ENCODE assay signal across 10 mouse cellular contexts in genomic region chr5:144753041-144753440, GRCm38 (mm10). TPM values are rescaled to one million over a fixed set of nuclear protein-coding genes. Genes with fewer than 3 reads are reported as not detected.
DNase-seq lines count a peak whose midpoint lies in the region; ATAC-seq and TF ChIP-seq lines count a peak whose summit lies in the region.
"Had no signal": no experiment of that assay in that cellular context is flagged by ENCODE, and none has a peak within 500 bp of the region (broad histone marks: within the 10 kb centered on the region; RNA-seq: fewer than 3 reads in every experiment).

No protein-coding gene starts in this region.

- no peaks in the 10 kb centered on the region for H3K9me3 ChIP-seq in heart, embryonic 11.5 days (replicated peaks; ENCODE audit: control insufficient read depth, low read length)
- H3K9me3 ChIP-seq: limb, embryonic 13.5 days; stomach, embryonic 15.5 days had no signal

- TF ChIP-seq POLR2A in heart, adult 2 months (IDR thresholded peaks at IDR 0.05; ENCODE audit: insufficient read depth, low read depth, low read length), result no peak

- no peaks in the 10 kb centered on the region for H3K79me3 ChIP-seq in C2C12 (ENCODE audit: low read depth)

- no peak for TF ChIP-seq EP300 in heart, adult 2 months (IDR thresholded peaks at IDR 0.05; ENCODE audit: insufficient read depth, low read depth, low read length)

- ATAC-seq in heart, embryonic 11.5 days (replicated peaks; ENCODE audit: insufficient number of reproducible peaks, low FRiP score, low TSS enrichment), result no peak
- ATAC-seq in granulocyte monocyte progenitor cell, adult 5-6 weeks (replicated peaks; ENCODE audit: poor library complexity, severe bottlenecking), result peak; percentile 89
- peak; percentile 59 for ATAC-seq in monocyte, adult 5-6 weeks (replicated peaks; ENCODE audit: insufficient number of reproducible peaks, low FRiP score, low TSS enrichment, poor library complexity, severe bottlenecking)
- no peak for ATAC-seq in erythroid progenitor cell, adult 5-6 weeks (replicated peaks; ENCODE audit: low FRiP score, poor library complexity, severe bottlenecking)

- H3K4me1 ChIP-seq in heart, adult 2 months (ENCODE audit: control insufficient read depth, insufficient read depth, low read length), result no peaks in the 10 kb centered on the region
- H3K4me1 ChIP-seq in heart, embryonic 11.5 days (ENCODE audit: control insufficient read depth, insufficient read depth, low read length), result no peaks in the 10 kb centered on the region

- no peak overlapping the region for H3K4me3 ChIP-seq in heart, adult 2 months
- no peak overlapping the region for H3K4me3 ChIP-seq in heart, embryonic 11.5 days (ENCODE audit: low read depth, low read length)
- H3K4me3 ChIP-seq in C2C12 (ENCODE audit: insufficient read depth, poor library complexity, severe bottlenecking), result no peak overlapping the region
- H3K4me3 ChIP-seq: limb, embryonic 13.5 days; stomach, embryonic 15.5 days had no signal

- no peaks in the 10 kb centered on the region for H3K79me2 ChIP-seq in heart, adult 2 months (replicated peaks; ENCODE audit: control insufficient read depth, insufficient read depth, low read length)
- no peaks in the 10 kb centered on the region for H3K79me2 ChIP-seq in C2C12 (ENCODE audit: control insufficient read depth, insufficient read depth)

- peak; percentile 67 for TF ChIP-seq CTCF in heart, adult 2 months (IDR thresholded peaks at IDR 0.05)
- peak; percentile 16 for TF ChIP-seq CTCF in C2C12 (IDR thresholded peaks at IDR 0.05; ENCODE audit: control insufficient read depth, insufficient read depth, insufficient read length)

- intact Hi-C loops in heart, adult 2 months (cut with DNase I), result no loop called here

- H3K4me2 ChIP-seq in heart, embryonic 11.5 days, result no peak overlapping the region

- peak; percentile 22 to 36 for DNase-seq in heart, adult 2 months
- peak; percentile 30 for DNase-seq in brain, embryonic 18.5 days (ENCODE audit: low read depth, low spot score)
- DNase-seq in left cerebral cortex, adult 18-20 months (ENCODE audit: low spot score in 2 of 2), result peak; percentile 74 to 75

- no peaks in the 10 kb centered on the region for H3K27me3 ChIP-seq in heart, adult 2 months (ENCODE audit: control insufficient read depth, insufficient read depth, low read length)
- no peaks in the 10 kb centered on the region for H3K27me3 ChIP-seq in heart, embryonic 11.5 days (ENCODE audit: control insufficient read depth, insufficient read depth, low read length)
- H3K27me3 ChIP-seq in C2C12 (ENCODE audit: control insufficient read depth, insufficient read depth, insufficient read length), result peaks cover 20% of the 10 kb centered on the region
- H3K27me3 ChIP-seq: limb, embryonic 13.5 days; stomach, embryonic 15.5 days had no signal

- H3ac ChIP-seq in C2C12 (ENCODE audit: control insufficient read depth, insufficient read length, low read depth), result no peak overlapping the region

- no peaks in the 10 kb centered on the region for H3K36me3 ChIP-seq in heart, adult 2 months (ENCODE audit: control insufficient read depth, insufficient read depth, low read length)
- H3K36me3 ChIP-seq in heart, embryonic 11.5 days (ENCODE audit: control insufficient read depth, insufficient read depth, low read length), result no peaks in the 10 kb centered on the region
- H3K36me3 ChIP-seq in C2C12 (ENCODE audit: control insufficient read depth, insufficient read depth), result no peaks in the 10 kb centered on the region
- H3K36me3 ChIP-seq: limb, embryonic 13.5 days; stomach, embryonic 15.5 days had no signal

- 62% methylated on average over 7 of the region's 7 CpGs for WGBS in heart, adult 2 months
- 61% methylated on average over 7 of the region's 7 CpGs for WGBS in heart, embryonic 11.5 days (ENCODE audit: insufficient replicate concordance)

- no peak overlapping the region for H3K27ac ChIP-seq in heart, adult 2 months
- no peak overlapping the region for H3K27ac ChIP-seq in heart, embryonic 11.5 days (ENCODE audit: low read depth, low read length)
- H3K27ac ChIP-seq: limb, embryonic 13.5 days; stomach, embryonic 15.5 days had no signal

- H3K9ac ChIP-seq in heart, adult 2 months (ENCODE audit: low read depth, low read length), result no peak overlapping the region
- no peak overlapping the region for H3K9ac ChIP-seq in heart, embryonic 11.5 days (ENCODE audit: low read depth, low read length)
- H3K9ac ChIP-seq: limb, embryonic 13.5 days; stomach, embryonic 15.5 days had no signal

TF ChIP-seq in C2C12, 6 proteins besides CTCF, POLR2A, EP300 and RAD21:
- TF ChIP-seq USF1 (IDR thresholded peaks at IDR 0.05; ENCODE audit: low read depth) (no peak), CEBPB (IDR thresholded peaks at IDR 0.05; ENCODE audit: low read depth) (no peak), MYOG (IDR thresholded peaks at IDR 0.05; ENCODE audit: control insufficient read depth, extremely low read depth, insufficient read length) (no peak)

RNA-seq across cellular contexts. Expression of gene Tmem130, which starts 8.6 kb away (rescaled TPM):
- under 1 TPM; 0.21 to 0.27 TPM for total RNA-seq in heart, adult 2 months (2021)
- 0.29 and 0.35 TPM in 2 replicates for polyA plus RNA-seq in heart, adult 2 months (2012; rRNA removed)
- 0.79 and 1.4 TPM in 2 replicates for polyA plus RNA-seq in heart, embryonic 11.5 days (2014; fragmentation: Nextera tagmentation; extraction: Ambion mirVana)
- not detected for polyA plus RNA-seq in C2C12 (2012; fragmentation: generic; extraction: Trizol)
- total RNA-seq in granulocyte monocyte progenitor cell, adult 5-6 weeks (2014; fragmentation: Nextera tagmentation), result 1.6 TPM in 1 of 2 replicates, not detected in the other
- total RNA-seq in granulocyte monocyte progenitor cell, adult 5-6 weeks (2017), result not detected in 2 replicates
- 100 to 1,000 TPM; 189 to 201 TPM for total RNA-seq in left cerebral cortex, adult 18-20 months (2021)
- total RNA-seq in monocyte, adult 5-6 weeks (2017), result not detected in 3 replicates
- total RNA-seq in erythroid progenitor cell, adult 5-6 weeks (2015; ENCODE audit: low replicate concordance), result not detected in 2 replicates
- total RNA-seq in erythroid progenitor cell, adult 5-6 weeks (2017; ENCODE audit: low replicate concordance), result not detected in 2 replicates

RNA-seq across cellular contexts. Expression of gene Trrap, which starts 14.5 kb away (rescaled TPM):
- 10 to 100 TPM; 35.3 to 38.3 TPM for total RNA-seq in heart, adult 2 months (2021)
- polyA plus RNA-seq in heart, adult 2 months (2012; rRNA removed), result 52.4 and 59.2 TPM in 2 replicates
- polyA plus RNA-seq in heart, embryonic 11.5 days (2014; fragmentation: Nextera tagmentation; extraction: Ambion mirVana), result 62.6 and 75.7 TPM in 2 replicates
- polyA plus RNA-seq in C2C12 (2012; fragmentation: generic; extraction: Trizol), result 42.0 TPM
- 76.4 and 91.5 TPM in 2 replicates for total RNA-seq in granulocyte monocyte progenitor cell, adult 5-6 weeks (2014; fragmentation: Nextera tagmentation)
- 43.8 and 48.9 TPM in 2 replicates for total RNA-seq in granulocyte monocyte progenitor cell, adult 5-6 weeks (2017)
- total RNA-seq in left cerebral cortex, adult 18-20 months (2021), result 100 to 1,000 TPM; 138 to 146 TPM
- total RNA-seq in monocyte, adult 5-6 weeks (2017), result 28.5 to 57.1 TPM (median 40.8 TPM) in 3 replicates
- total RNA-seq in erythroid progenitor cell, adult 5-6 weeks (2015; ENCODE audit: low replicate concordance), result 33.9 and 73.4 TPM in 2 replicates
- 22.2 and 29.5 TPM in 2 replicates for total RNA-seq in erythroid progenitor cell, adult 5-6 weeks (2017; ENCODE audit: low replicate concordance)

Comparison
In these comparisons a context has a peak if more than half of its experiments do, and no peak if none do; other contexts are left out.
1. ATAC-seq: peak in granulocyte monocyte progenitor cell, adult 5-6 weeks (single experiment) and monocyte, adult 5-6 weeks (single experiment); none in heart, embryonic 11.5 days (single experiment) and erythroid progenitor cell, adult 5-6 weeks (single experiment).
2. RNA of gene Tmem130, which starts 8.6 kb away (total RNA-seq): 189 to 201 TPM in left cerebral cortex, adult 18-20 months; 1.6 TPM in granulocyte monocyte progenitor cell, adult 5-6 weeks, 0.21 to 0.27 TPM in heart, adult 2 months, not detected in monocyte, adult 5-6 weeks and not detected in erythroid progenitor cell, adult 5-6 weeks; every median in the first group is over 10 times any median in the second.
3. Peak in every context shown above with its lines, with median percentiles within 50 percentile points of each other: DNase-seq.